Mouse (Mus musculus): ENCODE measurements around the gene Extl1. TPM values are rescaled to one million over a fixed set of nuclear protein-coding genes. Genes with fewer than 3 reads are reported as not detected.

Gene Extl1
- polyA plus RNA-seq, 1 experiment from 2014 or later = 3.3 TPM

DNA sequence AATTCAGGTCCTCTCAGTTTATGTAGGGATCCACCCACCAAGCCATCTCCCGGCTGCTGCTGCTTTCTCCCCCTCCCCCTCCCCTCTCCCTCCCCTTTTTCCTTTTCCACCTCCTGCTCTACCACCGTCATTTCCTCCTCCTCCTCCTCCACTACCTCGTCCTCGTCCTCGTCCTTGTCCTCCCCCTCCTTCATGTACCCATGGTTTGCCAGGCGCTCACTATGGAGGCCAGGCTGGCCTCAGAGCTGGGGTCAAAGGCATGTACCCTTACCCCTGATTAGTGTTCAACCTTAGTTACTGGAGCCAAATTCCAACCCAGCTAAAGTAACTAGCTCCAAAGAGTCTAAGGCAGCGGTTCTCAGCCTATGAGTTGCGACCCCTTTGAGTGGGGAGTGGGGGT, 55.5 kb downstream of the Extl1 start:
- H3K27ac ChIP-seq (replicated peaks) = no peak overlapping the region
- peaks cover 61% of the 10 kb centered on the region for H3K36me3 ChIP-seq
- no peaks in the 10 kb centered on the region for H3K9me3 ChIP-seq
- no peaks in the 10 kb centered on the region for H3K27me3 ChIP-seq (replicated peaks)
- H3K4me1 ChIP-seq = peaks cover 26% of the 10 kb centered on the region
- no peak overlapping the region for H3K4me2 ChIP-seq
- H3K4me3 ChIP-seq = no peak overlapping the region
- WGBS = 47% methylated on average over 8 of the region's 8 CpGs
- no peak for ATAC-seq (ENCODE audit: extremely low read depth, insufficient number of reproducible peaks, low FRiP score, low TSS enrichment)
- no peak overlapping the region for H3K9ac ChIP-seq

DNA sequence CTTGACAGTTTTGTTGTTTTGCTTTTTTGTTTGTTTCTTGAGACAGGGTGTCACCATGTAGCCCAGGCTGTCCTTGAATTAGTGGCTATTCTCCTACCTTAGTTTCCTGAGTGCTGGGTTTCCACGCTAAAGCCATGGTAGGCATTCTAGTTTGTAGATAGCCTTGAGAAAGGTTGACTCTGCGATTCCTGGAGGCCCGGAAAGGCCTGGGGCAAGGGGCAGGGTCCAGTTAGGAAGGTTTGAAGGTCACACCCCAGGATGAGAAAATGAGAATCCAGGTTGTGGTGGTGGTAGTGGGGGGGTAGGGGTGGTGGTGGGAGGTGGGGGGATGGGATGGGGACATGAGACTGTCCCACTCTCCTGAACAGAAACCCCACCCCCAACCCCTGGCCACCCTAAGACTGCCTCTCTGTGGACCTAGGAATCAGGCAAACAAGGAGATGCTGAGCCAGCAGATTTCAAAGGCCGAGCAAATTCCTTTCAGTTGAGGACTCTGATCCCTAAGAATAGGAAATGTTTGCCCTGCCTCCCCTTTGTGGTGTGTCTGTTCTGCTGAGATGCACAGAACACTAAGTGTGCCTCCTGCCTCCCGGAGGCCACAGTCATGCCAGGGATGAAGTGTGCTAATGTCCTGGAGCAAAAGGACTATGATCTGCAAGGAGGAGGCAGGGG, 56.7 kb downstream of the Extl1 start:
- no peak overlapping the region for H3K27ac ChIP-seq (replicated peaks)
- H3K4me2 ChIP-seq = no peak overlapping the region
- no peaks in the 10 kb centered on the region for H3K27me3 ChIP-seq (replicated peaks)
- peaks cover 26% of the 10 kb centered on the region for H3K4me1 ChIP-seq
- H3K4me3 ChIP-seq = no peak overlapping the region
- ATAC-seq (ENCODE audit: extremely low read depth, insufficient number of reproducible peaks, low FRiP score, low TSS enrichment) = no peak
- H3K9me3 ChIP-seq = no peaks in the 10 kb centered on the region
- 0 out of 2 replicates have a peak overlapping the region, but pooled peaks have one; percentile 29 for H3K9ac ChIP-seq
- H3K36me3 ChIP-seq = peaks cover 73% of the 10 kb centered on the region
- 58% methylated on average over 5 of the region's 5 CpGs for WGBS

DNA sequence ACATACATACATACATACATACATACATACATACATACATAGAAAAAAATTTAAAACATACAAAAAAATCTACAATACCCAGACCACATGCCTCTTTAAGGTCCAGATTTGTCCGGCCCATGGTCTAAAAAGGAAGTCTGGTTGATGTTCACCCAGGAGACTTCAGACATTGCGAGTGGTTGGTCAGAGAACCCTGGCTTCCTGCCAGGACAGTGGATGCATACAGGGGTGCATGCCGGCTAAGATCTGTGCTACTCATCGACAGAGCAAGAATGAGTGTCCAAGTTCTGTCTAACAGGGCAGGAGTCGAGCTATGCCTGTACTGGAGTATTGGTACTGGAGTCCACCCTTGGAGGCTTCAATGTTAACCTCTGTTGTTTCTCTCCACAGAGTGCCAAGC, 59.0 kb downstream of the Extl1 start:
- H3K4me3 ChIP-seq = no peak overlapping the region
- peaks cover 26% of the 10 kb centered on the region for H3K4me1 ChIP-seq
- WGBS = 36% methylated on average over 5 of the region's 5 CpGs
- H3K4me2 ChIP-seq = no peak overlapping the region
- no peaks in the 10 kb centered on the region for H3K27me3 ChIP-seq (replicated peaks)
- no peak overlapping the region for H3K27ac ChIP-seq (replicated peaks)
- no peak for ATAC-seq (ENCODE audit: extremely low read depth, insufficient number of reproducible peaks, low FRiP score, low TSS enrichment)
- no peaks in the 10 kb centered on the region for H3K9me3 ChIP-seq
- peaks cover 91% of the 10 kb centered on the region for H3K36me3 ChIP-seq
- no peak overlapping the region for H3K9ac ChIP-seq

GRCm38 (mm10) chr4:134321524-134321923, 62.1 kb downstream of the Extl1 start:
- Histone ChIP-seq H3K4me2 (no peak overlapping the region), H3K9ac (no peak overlapping the region), H3K4me1 (peaks cover 34% of the 10 kb centered on the region), H3K27ac (replicated peaks) (no peak overlapping the region), H3K4me3 (no peak overlapping the region), H3K27me3 (replicated peaks) (no peaks in the 10 kb centered on the region), H3K36me3 (peaks cover 92% of the 10 kb centered on the region), H3K9me3 (no peaks in the 10 kb centered on the region)
- 55% methylated on average over 3 of the region's 3 CpGs for WGBS
- ATAC-seq (ENCODE audit: extremely low read depth, insufficient number of reproducible peaks, low FRiP score, low TSS enrichment) = no peak

GRCm38 (mm10) chr4:134319674-134320073, 64.0 kb downstream of the Extl1 start:
- no peaks in the 10 kb centered on the region for H3K9me3 ChIP-seq
- H3K4me3 ChIP-seq = no peak overlapping the region
- peak overlapping the region; percentile 67 for H3K27ac ChIP-seq (replicated peaks)
- no peak for ATAC-seq (ENCODE audit: extremely low read depth, insufficient number of reproducible peaks, low FRiP score, low TSS enrichment)
- WGBS = 48% methylated on average over 5 of the region's 5 CpGs
- H3K4me1 ChIP-seq = peaks cover 36% of the 10 kb centered on the region
- H3K36me3 ChIP-seq = peaks cover 73% of the 10 kb centered on the region
- no peaks in the 10 kb centered on the region for H3K27me3 ChIP-seq (replicated peaks)
- H3K9ac ChIP-seq = peak overlapping the region; percentile 67
- H3K4me2 ChIP-seq = peak overlapping the region; percentile 74

DNA sequence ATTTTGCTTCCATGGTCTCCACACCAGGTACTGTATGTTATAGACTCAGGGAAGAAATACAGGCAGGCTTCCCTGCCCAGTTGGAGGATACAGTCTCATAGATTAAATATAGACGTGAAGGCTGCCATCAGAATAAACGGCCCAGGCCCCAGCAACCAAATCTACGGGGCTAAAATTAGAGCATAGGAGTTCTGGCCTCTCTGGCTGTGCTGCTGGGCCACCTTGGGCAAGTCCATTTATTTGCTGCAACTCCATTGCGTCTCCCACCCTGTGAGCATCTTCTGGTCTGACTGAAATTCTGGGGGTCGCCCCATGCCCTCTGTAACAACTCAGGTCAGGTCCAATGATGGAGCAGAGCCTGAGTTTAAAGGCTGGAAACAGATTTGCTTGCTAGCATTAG, 64.6 kb downstream of the Extl1 start:
- 46% methylated on average over 5 of the region's 5 CpGs for WGBS
- H3K4me3 ChIP-seq = 0 out of 2 replicates have a peak overlapping the region, but pooled peaks have one; percentile 61
- H3K9me3 ChIP-seq = no peaks in the 10 kb centered on the region
- peaks cover 42% of the 10 kb centered on the region for H3K4me1 ChIP-seq
- no peaks in the 10 kb centered on the region for H3K27me3 ChIP-seq (replicated peaks)
- ATAC-seq (ENCODE audit: extremely low read depth, insufficient number of reproducible peaks, low FRiP score, low TSS enrichment) = no peak
- peak overlapping the region; percentile 74 for H3K4me2 ChIP-seq
- peak overlapping the region; percentile 67 for H3K9ac ChIP-seq
- H3K27ac ChIP-seq (replicated peaks) = peak overlapping the region; percentile 67
- peaks cover 67% of the 10 kb centered on the region for H3K36me3 ChIP-seq

DNA sequence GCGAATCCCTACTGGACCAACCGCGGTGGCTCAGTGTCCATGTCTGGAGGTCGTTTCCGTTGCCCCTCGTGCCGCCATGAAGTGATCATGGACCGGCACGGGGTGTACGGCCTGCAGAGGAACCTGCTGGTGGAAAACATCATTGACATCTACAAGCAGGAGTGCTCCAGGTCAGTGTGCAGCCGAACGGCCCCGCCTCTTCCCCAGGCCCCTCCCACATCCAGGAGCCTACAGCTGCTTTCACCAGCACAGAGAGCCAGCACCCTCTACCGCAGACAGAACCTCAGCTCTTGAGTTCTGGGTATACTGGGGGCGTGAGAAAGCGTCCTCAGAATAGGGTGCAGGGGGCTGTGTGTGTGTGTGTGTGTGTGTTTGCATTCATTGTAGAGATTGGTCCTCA, 67.3 kb downstream of the Extl1 start:
- Histone ChIP-seq H3K4me1 (peaks cover 44% of the 10 kb centered on the region), H3K9ac (peak overlapping the region; percentile 88), H3K4me2 (peak overlapping the region; percentile 74), H3K27me3 (replicated peaks) (no peaks in the 10 kb centered on the region), H3K36me3 (peaks cover 41% of the 10 kb centered on the region), H3K9me3 (peaks cover 4% of the 10 kb centered on the region; the same call in 1 of the 2 replicates), H3K4me3 (peak overlapping the region; percentile 61), H3K27ac (replicated peaks) (peak overlapping the region; percentile 99)
- 26% methylated on average over 16 of the region's 16 CpGs for WGBS
- no peak for ATAC-seq (ENCODE audit: extremely low read depth, insufficient number of reproducible peaks, low FRiP score, low TSS enrichment)

- peaks cover 4% of the 10 kb centered on the region; the same call in 1 of the 2 replicates for H3K9me3 ChIP-seq
- peak overlapping the region; percentile 99 for H3K27ac ChIP-seq (replicated peaks)
- H3K4me2 ChIP-seq = peak overlapping the region; percentile 74
- peaks cover 34% of the 10 kb centered on the region for H3K36me3 ChIP-seq
- H3K4me1 ChIP-seq = peaks cover 44% of the 10 kb centered on the region
- peak; percentile 48; the same call in 1 of the 2 replicates for ATAC-seq (ENCODE audit: extremely low read depth, insufficient number of reproducible peaks, low FRiP score, low TSS enrichment)
- H3K9ac ChIP-seq = peak overlapping the region; percentile 88
- H3K4me3 ChIP-seq = peak overlapping the region; percentile 61
- WGBS = 11% methylated on average over 9 of the region's 9 CpGs
- no peaks in the 10 kb centered on the region for H3K27me3 ChIP-seq (replicated peaks)
Observed at GRCm38 (mm10) chr4:134315470-134315869, 68.2 kb downstream of the Extl1 start.

- ATAC-seq (ENCODE audit: extremely low read depth, insufficient number of reproducible peaks, low FRiP score, low TSS enrichment) = no peak; the same call in 1 of the 2 replicates
- peak within 1 kb of the TSS; percentile 88 for H3K9ac ChIP-seq
- 13% methylated on average over 11 of the region's 11 CpGs for WGBS
Observed at GRCm38 (mm10) chr4:134314876-134315275, 68.8 kb downstream of the Extl1 start, which contains the start of gene Trim63. Trim63 (plus strand) TSS chr4:134315120.

DNA sequence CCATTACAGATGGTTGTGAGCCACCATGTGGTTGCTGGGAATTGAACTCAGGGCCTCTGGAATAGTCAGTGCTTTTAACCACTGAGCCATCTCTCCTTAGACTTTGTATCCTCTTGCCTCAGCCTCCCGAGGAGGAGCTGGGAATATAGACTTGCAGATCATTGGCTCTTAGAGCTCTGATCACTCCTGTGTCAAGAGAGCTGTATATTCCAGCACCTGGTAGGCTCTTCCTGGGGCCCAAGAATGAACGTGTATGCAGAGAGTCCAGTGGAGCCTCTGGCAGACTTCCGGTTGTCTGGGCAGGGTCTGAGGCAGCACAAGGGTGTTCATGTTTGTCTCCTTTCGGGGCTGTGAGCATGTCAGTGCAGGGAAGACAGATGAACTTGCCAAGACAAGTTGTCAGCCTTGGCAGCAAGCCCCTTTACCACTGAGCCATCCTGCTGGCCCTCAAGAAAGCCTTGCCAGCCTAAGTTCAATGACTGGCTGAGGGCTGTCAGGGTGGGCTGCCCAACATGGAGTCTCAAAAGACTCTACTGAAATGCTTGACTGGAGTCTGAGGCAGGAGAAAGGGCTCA, 69.5 kb downstream of the Extl1 start:
- Histone ChIP-seq H3K4me2 (peak overlapping the region; percentile 74; the same call in 1 of the 2 replicates), H3K36me3 (peaks cover 24% of the 10 kb centered on the region), H3K27ac (replicated peaks) (peak overlapping the region; percentile 99), H3K4me1 (peaks cover 34% of the 10 kb centered on the region), H3K4me3 (no peak overlapping the region), H3K27me3 (replicated peaks) (no peaks in the 10 kb centered on the region), H3K9me3 (peaks cover 4% of the 10 kb centered on the region; the same call in 1 of the 2 replicates), H3K9ac (peak overlapping the region; percentile 88)
- 64% methylated on average over 4 of the region's 4 CpGs for WGBS
- ATAC-seq (ENCODE audit: extremely low read depth, insufficient number of reproducible peaks, low FRiP score, low TSS enrichment) = no peak

More at GRCm38 (mm10) chr4:134314876-134315275, 68.8 kb downstream of the Extl1 start, which contains the start of gene Trim63:
- Histone ChIP-seq H3K9me3 (peaks cover 4% of the 10 kb centered on the region; the same call in 1 of the 2 replicates), H3K27me3 (replicated peaks) (no peaks in the 10 kb centered on the region), H3K4me3 (peak within 1 kb of the TSS; percentile 61), H3K27ac (replicated peaks) (peak within 1 kb of the TSS; percentile 99), H3K4me2 (peak within 1 kb of the TSS; percentile 74), H3K36me3 (peaks cover 31% of the 10 kb centered on the region), H3K4me1 (peaks cover 41% of the 10 kb centered on the region)

DNA sequence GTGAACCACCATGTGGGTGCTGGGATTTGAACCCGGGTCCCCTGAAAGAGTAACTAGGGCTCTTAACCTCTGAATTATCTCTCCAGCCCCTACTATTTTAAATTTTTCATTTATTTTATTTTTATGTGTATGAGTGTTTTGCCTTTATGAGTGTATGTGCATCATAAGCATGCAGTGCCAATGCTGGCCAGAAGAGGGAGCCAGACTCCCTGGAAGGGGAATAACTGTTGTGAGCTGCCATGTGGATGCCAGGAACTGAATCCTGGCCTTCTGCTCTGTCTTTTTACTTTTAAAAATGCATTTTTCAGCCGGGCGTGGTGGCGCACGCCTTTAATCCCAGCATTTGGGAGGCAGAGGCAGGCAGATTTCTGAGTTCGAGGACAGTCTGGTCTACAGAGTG, 70.7 kb downstream of the Extl1 start:
- Histone ChIP-seq H3K36me3 (peaks cover 13% of the 10 kb centered on the region), H3K4me2 (no peak overlapping the region), H3K27ac (replicated peaks) (no peak overlapping the region), H3K9ac (no peak overlapping the region), H3K9me3 (peaks cover 4% of the 10 kb centered on the region; the same call in 1 of the 2 replicates), H3K27me3 (replicated peaks) (no peaks in the 10 kb centered on the region), H3K4me1 (peaks cover 26% of the 10 kb centered on the region), H3K4me3 (no peak overlapping the region)
- ATAC-seq (ENCODE audit: extremely low read depth, insufficient number of reproducible peaks, low FRiP score, low TSS enrichment) = no peak
- 95% methylated on average over 6 of the region's 6 CpGs for WGBS

Measured in heart, embryonic 13.5 days (tissue).